Mouse (Mus musculus) left cerebral cortex, adult 18-20 months (tissue): ENCODE measurements around the gene Cbfa2t2. TPM values are rescaled to one million over a fixed set of nuclear protein-coding genes. Genes with fewer than 3 reads are reported as not detected.

Source experiments
- DNase-seq, 2 experiments: peaks; one replicate each; pipeline ENCODE4 v3.0.0; 2021 to 2022; ENCODE audit warnings: low spot score in 2 of 2, mixed read lengths in 1 of 2
- total RNA-seq, 2 experiments: library from RNA; stranded (reverse); gene quantifications; 2 replicates each; pipeline ENCODE4 v1.2.3; 2021

Cbfa2t2 gene
- total RNA-seq, 2 experiments from 2014 or later, result 46.1 to 57.0 TPM

GRCm38 (mm10) chr2:154532888-154533287 is 96.6 kb downstream of the Cbfa2t2 start:
- no peak for DNase-seq

- no peak for DNase-seq
These were observed 98.5 kb downstream of the Cbfa2t2 start for GRCm38 (mm10) chr2:154534704-154535270.

- DNase-seq, result peak; percentile 58 to 74
These were observed 102.0 kb downstream of the Cbfa2t2 start for GRCm38 (mm10) chr2:154538310-154538709.

GRCm38 (mm10) chr2:154538710-154539109 is 102.4 kb downstream of the Cbfa2t2 start:
- no peak for DNase-seq

- DNase-seq, result peak in 1 of 2 experiments; percentile 66
These were observed 103.4 kb downstream of the Cbfa2t2 start for GRCm38 (mm10) chr2:154539720-154540119.

- DNase-seq, result no peak
These were observed 105.3 kb downstream of the Cbfa2t2 start for GRCm38 (mm10) chr2:154541630-154542029.

GRCm38 (mm10) chr2:154543567-154544347 is 107.5 kb downstream of the Cbfa2t2 start:
- DNase-seq, result peak in 1 of 2 experiments; percentile 38

- no peak for DNase-seq
These were observed 110.4 kb downstream of the Cbfa2t2 start, which contains the start of gene 1700003F12Rik for GRCm38 (mm10) chr2:154546711-154547110. 1700003F12Rik (plus strand) TSS chr2:154547085.

GRCm38 (mm10) chr2:154548688-154549087 is 112.4 kb downstream of the Cbfa2t2 start:
- no peak for DNase-seq

GRCm38 (mm10) chr2:154549127-154549885 is 113.0 kb downstream of the Cbfa2t2 start:
- peak in 1 of 2 experiments; percentile 47 for DNase-seq

- no peak for DNase-seq
These were observed 113.6 kb downstream of the Cbfa2t2 start for GRCm38 (mm10) chr2:154549886-154550189.

- DNase-seq, result no peak
These were observed 114.7 kb downstream of the Cbfa2t2 start for GRCm38 (mm10) chr2:154550937-154551336.

GRCm38 (mm10) chr2:154551476-154551875 is 115.2 kb downstream of the Cbfa2t2 start, which contains the start of gene Actl10:
Actl10 (plus strand) TSS chr2:154551776.
- DNase-seq, result no peak

- no peak for DNase-seq
These were observed 115.6 kb downstream of the Cbfa2t2 start for GRCm38 (mm10) chr2:154551927-154552326.

- DNase-seq, result peak; percentile 64 to 68
These were observed 116.2 kb downstream of the Cbfa2t2 start for GRCm38 (mm10) chr2:154552424-154552907.

GRCm38 (mm10) chr2:154555235-154555634 is 119.0 kb downstream of the Cbfa2t2 start:
- DNase-seq, result peak; percentile 69 to 71

- DNase-seq, result peak in 1 of 2 experiments; percentile 26
These were observed 121.0 kb downstream of the Cbfa2t2 start for GRCm38 (mm10) chr2:154557184-154557832.

- peak; percentile 67 to 76 for DNase-seq
These were observed 122.2 kb downstream of the Cbfa2t2 start, which contains the start of gene Necab3 for GRCm38 (mm10) chr2:154558264-154559039. Necab3 (minus strand) TSS chr2:154558890.

GRCm38 (mm10) chr2:154563612-154564170 is 127.4 kb downstream of the Cbfa2t2 start:
- DNase-seq, result no peak

GRCm38 (mm10) chr2:154565562-154565961 is 129.3 kb downstream of the Cbfa2t2 start:
- DNase-seq, result peak; percentile 37 to 69
